Mouse (Mus musculus): ENCODE data around the gene Rcan1. TPM values are rescaled to one million over a fixed set of nuclear protein-coding genes. Genes with fewer than 3 reads are reported as not detected.
A peak's percentile ranks its signal among the peaks of the same experiment; 100 is the strongest.
"Not testable (repeated sequence)": the region's sequence is repeated elsewhere in the genome, so short reads cannot be mapped to it uniquely, and the experiment has no call there.

The Rcan1 gene
- total RNA-seq, 2 experiments from 2014 or later, result 21.7 to 22.2 TPM

DNA sequence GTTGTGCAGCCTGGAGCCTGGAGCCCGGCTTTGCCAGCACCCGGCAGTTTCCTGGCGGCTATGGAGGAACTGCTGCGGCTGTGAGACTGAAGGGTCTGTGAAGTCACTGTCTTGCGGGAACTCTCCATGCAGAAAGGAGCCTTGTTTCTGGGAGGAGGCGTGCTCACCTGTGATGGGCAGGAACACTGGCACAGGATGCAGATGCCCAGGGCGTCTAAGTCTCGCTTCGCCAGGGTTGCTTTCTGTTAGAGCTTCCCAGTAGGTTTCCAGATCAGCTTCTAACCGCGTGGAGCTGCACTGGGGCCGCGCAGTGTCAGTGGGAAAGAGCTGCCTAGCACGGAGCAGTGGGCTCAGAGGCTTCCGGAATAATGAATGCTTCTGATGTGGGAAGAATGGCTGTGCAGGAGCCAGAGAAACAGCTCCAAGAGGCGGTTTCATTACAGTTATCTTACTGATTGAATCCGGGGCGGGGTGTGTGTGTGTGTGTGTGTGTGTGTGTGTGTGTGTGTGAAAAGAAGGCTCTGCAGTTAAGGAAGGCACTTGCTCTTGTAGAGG lies 35.2 kb downstream of the Rcan1 start:
- DNase-seq, result no peak

DNA sequence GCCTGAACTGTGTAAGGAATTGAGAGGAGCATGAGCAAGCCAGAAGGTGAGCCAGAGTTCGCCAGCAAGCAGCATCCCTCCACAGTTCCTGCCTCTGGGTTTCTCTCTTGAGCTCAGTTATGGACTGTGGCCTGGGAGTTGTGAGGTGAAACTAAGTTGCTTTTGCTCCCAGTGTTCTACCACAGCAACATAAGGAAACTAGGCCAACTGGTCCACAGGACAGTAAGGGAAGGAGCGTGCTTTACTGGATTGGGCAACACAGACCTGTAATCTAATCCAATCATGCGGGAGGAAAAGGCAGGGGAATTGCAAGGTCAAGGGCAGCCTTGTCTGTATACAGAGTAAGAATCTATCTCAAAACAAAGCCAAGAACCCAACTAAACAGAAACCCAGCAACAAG lies 37.5 kb downstream of the Rcan1 start:
- DNase-seq, result peak; percentile 32

DNA sequence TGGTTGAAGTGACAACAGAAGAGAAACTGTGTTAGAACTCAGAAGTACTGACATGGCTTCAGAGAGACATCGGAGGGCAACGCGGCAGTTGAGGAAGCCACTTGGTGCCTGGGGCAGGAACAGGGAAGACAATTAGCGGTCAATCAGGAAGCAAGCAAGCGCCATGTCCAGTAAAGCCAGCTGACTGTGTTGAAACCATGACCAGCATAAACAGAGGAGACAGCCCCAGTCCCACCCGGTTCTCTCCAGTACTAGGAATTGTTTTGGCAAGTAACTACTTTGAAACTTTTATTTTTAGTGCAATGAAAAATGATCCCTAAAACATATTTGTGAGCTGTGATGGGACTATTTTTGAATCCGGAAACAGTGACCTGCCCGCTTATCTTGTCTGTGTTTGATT lies 39.9 kb downstream of the Rcan1 start:
- no peak for DNase-seq

GRCm38 (mm10) chr16:92428197-92428950 lies 42.3 kb downstream of the Rcan1 start:
- peak; percentile 62 for DNase-seq

- DNase-seq, result no peak
Observed at GRCm38 (mm10) chr16:92426708-92427107, 44.0 kb downstream of the Rcan1 start.

DNA sequence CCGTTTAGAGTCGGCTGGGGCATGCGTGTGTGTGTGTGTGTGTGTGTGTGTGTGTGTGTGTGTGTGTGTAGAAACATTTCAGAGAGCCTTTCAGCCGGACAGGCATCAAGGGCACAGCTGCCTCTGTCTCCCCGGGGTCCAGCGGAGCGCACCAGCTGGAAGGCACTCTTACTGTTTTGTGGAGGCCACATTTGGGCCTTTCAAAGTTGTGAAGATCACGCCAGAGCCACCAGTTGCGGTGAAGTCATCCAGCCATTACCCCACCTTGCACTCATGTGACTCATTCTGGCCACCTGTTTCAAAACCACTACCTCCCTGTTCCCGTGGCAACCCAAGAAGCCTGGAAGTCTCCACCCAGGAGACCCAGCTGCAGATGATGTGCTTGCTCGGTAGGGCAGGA lies 44.8 kb downstream of the Rcan1 start:
- DNase-seq, result no peak

DNA sequence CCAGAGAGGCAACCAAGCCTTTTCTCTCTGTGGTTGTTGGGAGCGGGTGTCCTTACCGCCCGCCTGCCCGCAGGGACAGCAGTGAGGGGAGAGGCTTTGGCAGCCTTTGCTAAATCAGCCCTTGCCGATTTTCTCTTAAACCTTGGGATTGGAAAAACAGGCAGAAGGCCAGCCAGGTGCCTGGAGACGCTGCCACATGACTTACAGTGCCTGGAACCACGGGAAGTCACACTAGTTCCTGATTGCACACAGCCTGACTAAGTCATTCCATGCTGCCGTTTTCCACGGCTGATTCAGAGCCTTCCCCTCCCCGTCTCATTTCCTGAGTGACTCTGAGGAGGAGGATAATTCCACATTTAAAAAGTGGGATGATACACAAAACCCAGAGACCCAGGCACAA lies 47.3 kb downstream of the Rcan1 start:
- peak; percentile 59 for DNase-seq

DNA sequence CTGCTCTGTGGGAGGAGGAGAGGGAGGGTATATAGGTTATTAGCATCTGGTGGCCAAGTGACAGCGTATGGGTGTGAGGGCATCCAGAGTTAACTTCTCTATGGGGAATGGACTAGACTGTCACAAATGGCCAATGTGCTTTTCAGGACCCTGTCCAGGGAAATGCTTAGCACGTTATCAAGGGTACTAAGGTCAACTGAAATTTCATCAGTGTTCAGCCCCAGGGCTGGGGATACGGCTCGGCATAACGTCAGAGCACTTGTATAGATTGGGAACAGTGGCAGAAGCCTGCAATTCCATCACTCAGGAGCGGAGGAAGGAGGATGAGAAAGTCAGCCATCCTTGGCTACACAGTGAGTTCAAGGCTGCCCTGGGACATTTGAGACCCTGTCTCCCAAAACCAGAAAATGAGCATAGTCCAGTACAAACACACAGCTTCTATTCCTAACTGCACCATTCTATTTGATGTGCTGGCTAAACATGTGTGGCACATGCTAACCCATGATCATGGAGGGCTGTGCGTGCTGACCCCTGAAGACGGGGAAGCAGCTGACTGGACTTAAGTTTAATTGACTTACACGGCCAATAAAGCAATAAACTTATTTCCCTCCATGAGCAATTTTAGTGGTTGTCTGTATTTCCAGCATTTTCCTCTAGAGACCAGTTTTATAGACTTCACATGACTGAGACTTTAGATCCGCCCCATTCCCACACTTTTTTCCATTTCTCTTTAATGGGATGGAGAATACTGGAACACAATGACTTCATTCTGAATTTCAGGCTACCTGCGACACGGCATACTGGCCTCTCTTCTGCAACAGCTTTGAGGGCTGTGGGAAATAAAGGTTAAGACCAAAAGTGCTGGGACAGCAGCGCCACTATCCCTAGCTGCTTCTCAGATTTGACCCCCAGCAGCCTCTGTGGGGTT lies 48.0 kb downstream of the Rcan1 start:
- DNase-seq, result no peak

GRCm38 (mm10) chr16:92421147-92421934 lies 49.3 kb downstream of the Rcan1 start:
- DNase-seq, result peak; percentile 57

GRCm38 (mm10) chr16:92420641-92421040 lies 50.0 kb downstream of the Rcan1 start:
- no peak for DNase-seq

GRCm38 (mm10) chr16:92419099-92419498 lies 51.6 kb downstream of the Rcan1 start:
- no peak for DNase-seq

- no peak for DNase-seq
Observed at GRCm38 (mm10) chr16:92417267-92417666, 53.4 kb downstream of the Rcan1 start.

DNA sequence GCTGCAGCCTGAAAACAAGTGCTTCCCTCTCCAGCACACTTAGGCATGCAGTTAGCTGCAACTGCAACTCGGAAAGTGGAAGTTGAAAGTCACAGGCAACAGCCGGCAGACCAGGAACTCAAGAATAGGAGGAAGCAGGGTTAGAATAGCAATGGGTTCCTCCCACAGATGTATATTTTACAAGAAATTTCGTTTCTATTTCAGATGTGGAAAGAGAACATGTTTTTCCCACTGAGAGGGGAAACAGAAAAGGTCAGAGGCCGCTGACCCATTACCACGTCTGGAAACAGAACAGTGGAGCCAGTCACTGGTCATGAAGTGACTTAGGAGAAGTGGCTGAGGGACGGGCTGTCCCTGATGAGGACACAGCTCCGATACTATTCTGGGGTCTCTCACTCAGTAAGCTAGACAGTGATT lies 55.0 kb downstream of the Rcan1 start:
- no peak for DNase-seq

DNA sequence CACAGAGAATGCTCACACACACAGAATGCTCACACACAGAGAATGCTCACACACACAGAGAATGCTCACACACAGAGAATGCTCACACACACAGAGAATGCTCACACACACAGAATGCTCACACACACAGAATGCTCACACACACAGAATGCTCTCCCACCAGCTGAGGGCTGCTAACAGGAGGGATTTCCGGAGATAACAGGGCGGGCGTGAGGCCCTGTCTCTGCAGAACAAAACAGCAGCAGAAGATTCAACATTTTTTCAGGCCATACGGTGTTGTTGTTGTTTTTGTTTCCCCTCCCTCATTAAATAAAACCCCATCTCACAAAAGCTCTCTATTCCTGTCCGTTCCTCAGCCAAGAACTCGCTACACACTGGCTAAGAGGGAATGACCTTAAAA lies 55.6 kb downstream of the Rcan1 start:
- DNase-seq, result not testable (repeated sequence)

DNA sequence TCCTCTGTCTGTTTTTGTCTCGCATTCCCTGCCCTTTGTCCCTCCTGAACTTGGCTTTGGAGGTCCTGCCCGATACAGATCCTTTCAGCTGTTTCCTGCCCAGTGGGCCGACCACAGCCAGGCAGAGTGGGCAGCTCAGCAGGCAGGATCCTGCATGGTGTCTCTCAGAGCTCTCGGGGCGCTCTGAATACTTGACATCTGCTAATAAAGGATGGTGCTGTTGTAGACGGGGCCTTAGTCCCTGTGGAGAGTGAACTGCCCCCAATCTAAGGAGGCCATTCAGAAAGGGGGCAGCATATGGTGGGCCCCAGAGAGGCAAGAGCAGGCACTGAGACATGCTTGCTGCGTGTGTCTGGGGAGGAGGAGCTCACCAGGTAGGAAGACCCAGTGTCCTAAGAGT lies 57.8 kb downstream of the Rcan1 start:
- DNase-seq, result no peak

GRCm38 (mm10) chr16:92411981-92412706 lies 58.5 kb downstream of the Rcan1 start:
- DNase-seq, result no peak

DNA sequence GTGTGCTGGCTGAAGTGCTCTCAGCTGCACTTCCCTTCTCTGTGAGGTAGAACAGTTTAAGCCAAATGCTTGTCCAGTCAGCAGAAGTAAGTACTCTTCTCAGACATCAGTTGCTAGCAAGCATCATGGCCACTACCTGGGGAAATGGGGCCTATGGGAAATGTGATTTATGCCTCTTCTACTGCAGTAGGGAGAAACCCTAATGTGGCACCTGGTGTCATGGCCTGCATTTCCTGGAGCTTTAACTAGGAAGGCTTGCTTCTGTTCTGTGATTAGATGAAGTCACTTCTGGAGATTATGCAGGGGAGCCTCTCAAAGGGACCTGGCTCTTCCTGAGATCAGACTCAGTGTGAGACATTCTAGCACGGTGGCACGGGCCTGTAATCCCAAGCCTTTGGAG lies 60.3 kb downstream of the Rcan1 start:
- no peak for DNase-seq

DNA sequence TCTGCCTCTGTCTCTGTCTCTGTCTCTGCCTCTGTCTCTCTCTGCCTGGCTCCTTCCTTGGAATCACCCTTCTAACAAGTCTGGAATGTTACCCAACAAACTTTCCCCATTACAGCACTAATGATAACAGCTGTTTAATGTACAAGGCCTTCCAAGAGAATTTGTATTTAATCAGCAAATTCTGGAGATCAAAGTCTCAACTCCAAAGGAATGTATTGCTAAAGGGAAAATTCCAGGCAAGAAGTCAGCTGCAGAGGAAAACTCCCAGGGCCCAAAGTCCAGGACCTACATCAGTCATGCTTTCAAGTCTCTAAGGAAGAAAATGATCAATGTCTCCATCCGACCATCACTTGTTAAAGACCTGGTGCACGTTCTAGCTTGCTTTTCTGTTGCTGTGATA lies 62.8 kb downstream of the Rcan1 start:
- no peak for DNase-seq

- no peak for DNase-seq
Observed at GRCm38 (mm10) chr16:92404141-92404540, 66.5 kb downstream of the Rcan1 start.

- DNase-seq, result no peak
Observed at GRCm38 (mm10) chr16:92403069-92403468, 67.6 kb downstream of the Rcan1 start.

GRCm38 (mm10) chr16:92402216-92402615 lies 68.5 kb downstream of the Rcan1 start:
- DNase-seq, result no peak

- DNase-seq, result peak; percentile 44
Observed at GRCm38 (mm10) chr16:92401206-92401605, 69.5 kb downstream of the Rcan1 start.

All from adrenal gland, postnatal 10 days (tissue).